Comparison of ENCODE assay signal across 15 mouse cellular contexts in the genomic region with DNA sequence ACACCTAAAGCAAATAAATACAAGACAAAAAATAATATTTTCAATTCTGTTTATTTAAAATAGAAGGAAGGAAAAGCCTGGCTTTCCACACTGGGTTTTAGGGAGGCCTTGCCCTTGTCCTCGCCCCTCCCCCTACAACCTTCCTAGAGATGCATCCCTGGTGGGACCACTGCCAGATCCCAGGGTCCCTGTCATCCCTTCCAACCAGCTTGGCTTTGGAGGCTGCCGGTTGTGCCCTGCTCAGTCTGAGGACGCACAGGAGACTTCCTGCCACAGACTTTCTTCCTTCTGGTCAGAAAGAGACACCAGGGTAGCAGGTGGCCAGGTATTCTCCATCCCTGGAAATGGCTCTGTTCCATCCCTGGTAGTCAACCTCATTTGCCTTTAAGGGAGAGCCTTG. TPM values are rescaled to one million over a fixed set of nuclear protein-coding genes. Genes with fewer than 3 reads are reported as not detected.
"Had no signal": no experiment of that assay in that cellular context is flagged by ENCODE, and none has a peak within 500 bp of the region (broad histone marks: within the 10 kb centered on the region; RNA-seq: fewer than 3 reads in every experiment).

No protein-coding gene starts in this region.

- DNase-seq: kidney, postnatal 25 days; liver; liver, embryonic 13.5 days; liver, postnatal 0 days; lung, postnatal 14 days; thymus, adult 18-20 months; thymus, postnatal 14 days had no signal

- H3K9ac ChIP-seq: limb, embryonic 12.5 days; liver, embryonic 13.5 days; liver, postnatal 0 days; lung, embryonic 15.5 days; midbrain, embryonic 15.5 days; neural tube, embryonic 12.5 days had no signal

- H3K9me3 ChIP-seq: limb, embryonic 12.5 days; liver, embryonic 13.5 days; lung, embryonic 15.5 days; megakaryocyte, embryonic 14.5 days; midbrain, embryonic 15.5 days; neural tube, embryonic 12.5 days had no signal

- H3K4me2 ChIP-seq: limb, embryonic 12.5 days; liver, embryonic 13.5 days; lung, embryonic 15.5 days; midbrain, embryonic 11.5 days; midbrain, embryonic 15.5 days; neural tube, embryonic 12.5 days had no signal

- H3K4me3 ChIP-seq: limb, embryonic 12.5 days; liver, embryonic 13.5 days; lung, embryonic 15.5 days; megakaryocyte, embryonic 14.5 days; midbrain, embryonic 15.5 days; neural tube, embryonic 12.5 days had no signal

- ATAC-seq: liver, postnatal 0 days; midbrain, embryonic 15.5 days had no signal

- H3K27me3 ChIP-seq: limb, embryonic 12.5 days; liver, embryonic 13.5 days; lung, embryonic 15.5 days; midbrain, embryonic 15.5 days; neural tube, embryonic 12.5 days had no signal

- H3K27ac ChIP-seq: limb, embryonic 12.5 days; liver, embryonic 13.5 days; lung, embryonic 15.5 days; macrophage; midbrain, embryonic 15.5 days; neural tube, embryonic 12.5 days had no signal

- H3K4me1 ChIP-seq: limb, embryonic 12.5 days; liver, embryonic 13.5 days; lung, embryonic 15.5 days had no signal

- H3K36me3 ChIP-seq: limb, embryonic 12.5 days; liver, embryonic 13.5 days; lung, embryonic 15.5 days; midbrain, embryonic 15.5 days; neural tube, embryonic 12.5 days had no signal

RNA-seq across cellular contexts. Expression of gene Gabbr2, which starts 57.4 kb away (rescaled TPM):
- polyA plus RNA-seq: spleen, adult 2 months had no signal
